Mouse (Mus musculus) lung, adult 2 months (tissue): ENCODE measurements around the gene Tom1l2.

Source experiments
- CTCF ChIP-seq: fragments of 200-500 bp; IDR thresholded peaks from 2 replicates; pipeline ENCODE4 v1.5.1; 2011; ENCODE audit warnings: mild to moderate bottlenecking, low read length, control low read depth; ENCODE audit not compliant: insufficient read depth
- POLR2A ChIP-seq: fragments of 200-500 bp; IDR thresholded peaks from 2 replicates; pipeline ENCODE4 v1.6.1; 2011; ENCODE audit warnings: low read depth, mild to moderate bottlenecking, control low read depth, low read length, borderline replicate concordance; ENCODE audit errors: extremely low read depth

DNA sequence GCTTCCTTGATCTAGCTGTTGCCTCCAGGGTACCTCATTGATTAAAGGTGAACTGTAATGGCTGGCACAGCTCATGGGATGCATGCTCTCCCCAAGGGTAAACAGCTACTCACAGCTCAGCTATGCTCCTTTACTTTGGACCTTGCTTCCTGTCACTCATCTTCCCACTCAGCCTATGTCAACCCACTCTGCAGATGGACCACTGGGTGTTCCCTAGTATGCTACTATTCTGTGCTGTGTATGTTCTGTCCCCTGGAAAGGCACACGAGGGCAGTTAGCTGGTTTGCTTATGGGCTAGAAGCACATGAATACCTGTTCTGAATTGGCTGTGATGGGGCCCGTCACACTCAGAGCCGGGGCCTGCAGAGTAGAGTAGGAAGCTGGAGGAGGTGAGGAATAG, 92.0 kb downstream of the Tom1l2 start:
- TF ChIP-seq CTCF (no peak), POLR2A (no peak)
